Mouse (Mus musculus): ENCODE data around the gene 1700018B08Rik. TPM values are rescaled to one million over a fixed set of nuclear protein-coding genes. Genes with fewer than 3 reads are reported as not detected.

Gene 1700018B08Rik
- not detected in 2 replicates for polyA plus RNA-seq (2012; rRNA removed; ENCODE audit: low replicate concordance)

GRCm38 (mm10) chr8:121544276-121544785 is at the start of gene 1700018B08Rik:
TSS of gene 1700018B08Rik (minus strand) at chr8:121544320.

GRCm38 (mm10) chr8:121590203-121591177 is 46.4 kb upstream of the 1700018B08Rik start, which contains the start of gene Map1lc3b:
TSS of gene Map1lc3b (plus strand) at chr8:121590361.

GRCm38 (mm10) chr8:121578676-121579451 is 34.7 kb upstream of the 1700018B08Rik start, which contains the start of gene Fbxo31:
TSS of gene Fbxo31 (minus strand) at chr8:121578806.

Other genes starting within 250 kb of the 1700018B08Rik start
- 65.4 and 68.5 TPM in 2 replicates for gene Fbxo31, start 34.5 kb upstream of the 1700018B08Rik start, polyA plus RNA-seq (2012; rRNA removed; ENCODE audit: low replicate concordance)
- 104 and 161 TPM in 2 replicates for gene Map1lc3b, start 46.0 kb upstream of the 1700018B08Rik start, polyA plus RNA-seq (2012; rRNA removed; ENCODE audit: low replicate concordance)
- 24.5 and 40.2 TPM in 2 replicates for gene Zcchc14, start 108.6 kb upstream of the 1700018B08Rik start, polyA plus RNA-seq (2012; rRNA removed; ENCODE audit: low replicate concordance)
- gene Jph3, start 185.3 kb upstream of the 1700018B08Rik start, polyA plus RNA-seq (2012; rRNA removed; ENCODE audit: low replicate concordance) = 0.06 and 0.13 TPM in 2 replicates

All from mammary gland, adult 2 months (tissue).